Mouse (Mus musculus) ES-E14 (cell line): ENCODE measurements around the gene Atp1a1. TPM values are rescaled to one million over a fixed set of nuclear protein-coding genes. Genes with fewer than 3 reads are reported as not detected.

ENCODE experiments used
- DNase-seq: peaks from one replicate; pipeline ENCODE4 v3.0.0-alpha.2; 2013; ENCODE audit warnings: low read depth, low spot score
- H3K27ac ChIP-seq: 2 replicates; pipeline ENCODE4 v1.5.1; 2012; ENCODE audit warnings: low read depth, mild to moderate bottlenecking, low read length, moderate library complexity, mixed read lengths; ENCODE audit not compliant: poor library complexity, insufficient read depth, severe bottlenecking
- H3K36me3 ChIP-seq: 2 replicates; pipeline ENCODE4 v1.6.1; 2012; ENCODE audit warnings: mild to moderate bottlenecking, low read length, moderate library complexity, mixed read lengths; ENCODE audit not compliant: control insufficient read depth, poor library complexity, insufficient read depth, severe bottlenecking
- H3K4me1 ChIP-seq, 2 experiments: fragments of 150-350 bp in 1 of 2; sonication (generic) in 1 of 2; 2 replicates each; pipeline ENCODE4 v1.6.1; 2012; ENCODE audit warnings: low read length in 2 of 2, mild to moderate bottlenecking in 1 of 2, mixed read lengths in 1 of 2; ENCODE audit not compliant: control insufficient read depth in 2 of 2, insufficient read depth in 2 of 2, poor library complexity in 1 of 2
- H3K4me3 ChIP-seq, 2 experiments: fragments of 150-350 bp in 1 of 2; sonication (generic) in 1 of 2; 2 replicates each; pipeline ENCODE4 v1.5.1; 2012; ENCODE audit warnings: low read length in 2 of 2, low read depth in 1 of 2, mild to moderate bottlenecking in 1 of 2, mixed read lengths in 1 of 2; ENCODE audit not compliant: insufficient read depth in 1 of 2, poor library complexity in 1 of 2, severe bottlenecking in 1 of 2
- H3K9ac ChIP-seq: 2 replicates; pipeline ENCODE4 v1.6.1; 2012; ENCODE audit warnings: low read depth, mild to moderate bottlenecking, low read length, mixed read lengths; ENCODE audit not compliant: poor library complexity, insufficient read depth, severe bottlenecking
- H3K9me3 ChIP-seq: fragments of 150-350 bp; sonication (generic); 2 replicates; pipeline ENCODE4 v1.6.1; 2012; ENCODE audit warnings: low read depth, mild to moderate bottlenecking, low read length; ENCODE audit not compliant: control insufficient read depth, insufficient read depth
- CHD2 ChIP-seq: IDR thresholded peaks from 2 replicates; pipeline ENCODE4 v1.6.1; 2014; ENCODE audit warnings: mild to moderate bottlenecking, low read depth, low read length, inconsistent platforms
- HCFC1 ChIP-seq: IDR thresholded peaks from 2 replicates; pipeline ENCODE4 v1.6.1; 2012; ENCODE audit warnings: low read length, inconsistent platforms, borderline replicate concordance; ENCODE audit not compliant: insufficient read depth
- MAFK ChIP-seq: IDR thresholded peaks from 2 replicates; pipeline ENCODE4 v1.6.1; 2014; ENCODE audit warnings: mild to moderate bottlenecking, low read depth, low read length, inconsistent platforms; ENCODE audit not compliant: insufficient read depth
- ZC3H11A ChIP-seq: IDR thresholded peaks from 2 replicates; pipeline ENCODE4 v1.6.1; 2012; ENCODE audit warnings: low read depth, mild to moderate bottlenecking, inconsistent platforms, low read length, borderline replicate concordance
- ZNF384 ChIP-seq: IDR thresholded peaks from 2 replicates; pipeline ENCODE4 v1.6.1; 2012; ENCODE audit warnings: low read depth, low read length, inconsistent platforms
- in situ Hi-C, 2 experiments: fragments of 600-800 bp; cut with MboI; formaldehyde crosslinking; loops; one replicate each; pipeline ENCODE4 v1.15.1; 2025; ENCODE audit warnings: low sequenced_read_pairs in 2 of 2, inconsistent platforms in 1 of 2; ENCODE audit not compliant: unreplicated experiment in 2 of 2
- total RNA-seq: library from RNA; depleted of rRNA; stranded (reverse); fragments of 300-350 nt; gene quantifications from 2 replicates; pipeline ENCODE4 v1.2.3, GENCODE M21; 2012

The Atp1a1 gene
- total RNA-seq, 1 experiment = 485 TPM

DNA sequence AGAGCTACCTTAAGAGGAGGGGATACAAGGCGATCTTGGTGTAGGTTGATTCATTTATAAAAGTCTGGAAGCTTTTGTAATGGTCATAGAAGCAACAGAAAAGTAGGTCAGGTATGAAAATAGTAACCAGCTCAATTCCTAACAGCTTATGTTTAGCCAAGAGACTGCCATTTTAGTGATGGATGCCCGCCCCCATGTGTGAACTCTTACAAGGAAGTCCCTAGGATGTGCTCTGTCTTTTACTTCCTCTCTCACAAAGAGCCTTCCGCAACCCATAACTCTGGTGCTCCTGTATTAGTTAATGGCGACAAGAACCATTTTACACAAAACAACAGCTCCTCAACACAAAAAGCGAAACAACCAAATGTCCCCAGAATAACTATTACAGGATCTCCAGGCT lies 4.8 kb upstream of the Atp1a1 start:
- Histone ChIP-seq H3K27ac (no peak overlapping the region), H3K4me1 (peaks cover 5 to 6% of the 10 kb centered on the region in 2 experiments; a peak in 3 of 4 replicates), H3K9ac (no peak overlapping the region), H3K4me3 (no peak overlapping the region), H3K9me3 (no peaks in the 10 kb centered on the region), H3K36me3 (no peaks in the 10 kb centered on the region)
- DNase-seq = no peak
- in situ Hi-C loops = no loop called here
- TF ChIP-seq MAFK (no peak), ZNF384 (no peak), HCFC1 (no peak), CHD2 (no peak), ZC3H11A (no peak)

DNA sequence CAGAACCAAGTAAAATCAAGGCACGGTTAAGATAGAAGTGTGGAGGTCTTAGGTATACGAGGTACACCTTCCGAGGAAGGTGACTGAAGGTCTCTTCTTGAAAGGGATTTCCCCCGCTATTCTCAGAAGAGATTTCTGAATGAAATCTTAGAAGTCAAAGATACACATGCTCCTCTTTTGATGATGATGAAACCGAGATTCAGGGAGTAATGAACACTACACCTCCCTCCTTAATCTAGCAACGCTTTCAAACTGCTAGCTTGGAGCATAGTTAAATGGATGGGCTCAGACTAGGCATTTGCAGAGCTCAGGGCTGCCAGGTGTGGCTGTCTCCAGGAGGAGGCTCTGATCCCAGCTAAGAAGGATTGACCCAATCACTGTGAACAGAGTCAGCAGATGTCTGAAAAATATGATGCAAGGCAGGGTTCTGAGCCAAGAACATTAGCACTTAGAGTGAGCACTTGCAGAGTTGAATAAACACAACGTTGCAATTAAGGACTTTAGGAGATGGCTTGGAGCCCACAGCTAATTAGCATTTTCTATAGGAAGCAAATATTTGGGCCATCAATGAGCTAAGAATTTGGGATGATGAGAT lies 2.5 kb upstream of the Atp1a1 start:
- TF ChIP-seq CHD2 (no peak), MAFK (no peak), ZNF384 (no peak), ZC3H11A (no peak), HCFC1 (no peak)
- Histone ChIP-seq H3K9me3 (no peaks in the 10 kb centered on the region), H3K27ac (no peak overlapping the region), H3K4me1 (peaks cover 0 to under 1% of the 10 kb centered on the region in 2 experiments; a peak in 1 of 4 replicates), H3K9ac (no peak overlapping the region), H3K4me3 (no peak overlapping the region), H3K36me3 (no peaks in the 10 kb centered on the region)
- DNase-seq = no peak
- in situ Hi-C loops = no loop called here

DNA sequence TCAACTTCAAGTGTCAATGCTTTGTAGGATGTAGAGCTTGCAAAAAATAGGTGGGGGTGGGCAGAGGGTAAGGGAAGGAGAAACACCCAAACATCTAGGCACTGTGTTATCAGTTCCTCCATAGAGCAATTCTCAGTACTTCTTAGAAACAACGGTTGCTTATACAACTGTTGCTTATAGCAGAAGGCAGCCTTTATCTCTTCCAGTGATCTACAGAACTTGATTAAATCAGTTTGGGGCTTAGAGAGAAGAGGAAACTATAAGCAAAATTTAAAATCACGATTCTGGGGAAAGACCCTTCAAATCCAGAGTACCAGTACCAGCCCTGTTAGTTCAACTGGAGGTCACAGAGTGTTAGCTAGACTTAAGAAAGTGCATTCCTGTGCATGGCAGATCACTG lies 1.2 kb upstream of the Atp1a1 start:
- no peak for DNase-seq
- Histone ChIP-seq H3K4me3 (no peak overlapping the region), H3K9me3 (no peaks in the 10 kb centered on the region), H3K4me1 (peaks cover 2 to 5% of the 10 kb centered on the region in 2 experiments; a peak in 3 of 4 replicates), H3K27ac (no peak overlapping the region), H3K9ac (no peak overlapping the region), H3K36me3 (no peaks in the 10 kb centered on the region)
- TF ChIP-seq ZNF384 = no peak
- no peak for TF ChIP-seq CHD2
- TF ChIP-seq MAFK = no peak
- no peak for TF ChIP-seq HCFC1
- no peak for TF ChIP-seq ZC3H11A
- in situ Hi-C loops = no loop called here

DNA sequence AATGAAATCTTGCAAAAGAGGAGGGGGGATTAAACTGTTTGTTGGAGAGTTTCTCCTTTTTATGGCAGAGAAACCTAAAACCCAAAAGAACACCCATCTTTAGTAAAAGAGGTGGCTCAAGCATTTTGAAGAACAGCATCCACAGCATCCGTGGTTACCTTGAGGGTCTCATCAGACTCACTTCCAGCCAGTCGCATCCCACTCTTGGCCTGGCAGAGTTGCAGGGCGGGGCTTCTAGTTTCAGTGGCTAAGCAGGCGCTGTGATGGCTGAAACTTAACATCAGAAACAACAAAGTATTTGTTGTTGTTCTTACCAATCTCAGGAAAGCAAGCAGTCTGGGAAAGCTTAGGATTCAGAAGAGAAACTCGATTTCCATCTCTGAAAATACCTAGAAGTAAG lies 807 bp upstream of the Atp1a1 start:
- DNase-seq = no peak
- Histone ChIP-seq H3K27ac (no peak overlapping the region), H3K9ac (no peak overlapping the region), H3K9me3 (no peaks in the 10 kb centered on the region), H3K4me3 (peak overlapping the region; percentile 84 to 85; a peak in 3 of 4 replicates), H3K36me3 (no peaks in the 10 kb centered on the region), H3K4me1 (peaks cover 3 to 6% of the 10 kb centered on the region in 2 experiments)
- in situ Hi-C loops = no loop called here
- TF ChIP-seq HCFC1 (no peak), MAFK (no peak), ZC3H11A (no peak), ZNF384 (no peak), CHD2 (no peak)
